Mouse (Mus musculus): ENCODE measurements at regions not wholly inside any gene's neighbourhood (a gene's known extent, or its start where the extent isn't known, plus 50 kb on each side); places are given as distances from the start of the nearest gene placed in this dataset.

- no peaks in the 10 kb centered on the region for H3K4me1 ChIP-seq (replicated peaks; ENCODE audit: low read depth, low read length)
- TF ChIP-seq POU5F1 (IDR thresholded peaks at IDR 0.05; ENCODE audit: borderline replicate concordance, low read length) = no peak
- TF ChIP-seq NANOG (IDR thresholded peaks at IDR 0.05; ENCODE audit: borderline replicate concordance, low read length) = no peak
- TF ChIP-seq CTCF (conservative IDR thresholded peaks at IDR 0.05; ENCODE audit: low read length) = no peak
- no peaks in the 10 kb centered on the region for H3K36me3 ChIP-seq (ENCODE audit: insufficient read depth, low read length)
- no peak overlapping the region for H3K4me3 ChIP-seq (replicated peaks; ENCODE audit: low read length)
- no peaks in the 10 kb centered on the region for H3K9me3 ChIP-seq (ENCODE audit: low read length)
- H3K27me3 ChIP-seq (ENCODE audit: insufficient read depth, low read length) = 0 out of 2 replicates have a peak, but pooled peaks cover 3% of the 10 kb centered on the region
These were observed 104.4 kb upstream of the Arglu1 start for GRCm38 (mm10) chr8:8794711-8795110.

- Histone ChIP-seq H3K4me3 (replicated peaks; ENCODE audit: low read length) (no peak overlapping the region), H3K9me3 (ENCODE audit: low read length) (peaks cover 9% of the 10 kb centered on the region; the same call in 1 of the 2 replicates), H3K4me1 (replicated peaks; ENCODE audit: low read depth, low read length) (peaks cover 5% of the 10 kb centered on the region), H3K27me3 (ENCODE audit: insufficient read depth, low read length) (peaks cover 12% of the 10 kb centered on the region; the same call in 1 of the 2 replicates), H3K36me3 (ENCODE audit: insufficient read depth, low read length) (no peaks in the 10 kb centered on the region)
- TF ChIP-seq NANOG (IDR thresholded peaks at IDR 0.05; ENCODE audit: borderline replicate concordance, low read length) (no peak), POU5F1 (IDR thresholded peaks at IDR 0.05; ENCODE audit: borderline replicate concordance, low read length) (no peak), CTCF (conservative IDR thresholded peaks at IDR 0.05; ENCODE audit: low read length) (no peak)
These were observed 89.6 kb upstream of the Arglu1 start for GRCm38 (mm10) chr8:8779931-8780330.

GRCm38 (mm10) chr8:8774496-8775015 is 84.2 kb upstream of the Arglu1 start:
- H3K36me3 ChIP-seq (ENCODE audit: insufficient read depth, low read length) = no peaks in the 10 kb centered on the region
- no peak for TF ChIP-seq CTCF (conservative IDR thresholded peaks at IDR 0.05; ENCODE audit: low read length)
- no peak for TF ChIP-seq POU5F1 (IDR thresholded peaks at IDR 0.05; ENCODE audit: borderline replicate concordance, low read length)
- no peak; the same call in 1 of the 2 replicates for TF ChIP-seq NANOG (IDR thresholded peaks at IDR 0.05; ENCODE audit: borderline replicate concordance, low read length)
- peaks cover 5% of the 10 kb centered on the region; the same call in 1 of the 2 replicates for H3K27me3 ChIP-seq (ENCODE audit: insufficient read depth, low read length)
- no peak overlapping the region for H3K4me3 ChIP-seq (replicated peaks; ENCODE audit: low read length)
- peaks cover 14% of the 10 kb centered on the region for H3K4me1 ChIP-seq (replicated peaks; ENCODE audit: low read depth, low read length)
- peaks cover 9% of the 10 kb centered on the region for H3K9me3 ChIP-seq (ENCODE audit: low read length)

GRCm38 (mm10) chr8:8772424-8772823 is 82.1 kb upstream of the Arglu1 start:
- peaks cover 14% of the 10 kb centered on the region for H3K4me1 ChIP-seq (replicated peaks; ENCODE audit: low read depth, low read length)
- peaks cover 10% of the 10 kb centered on the region; the same call in 1 of the 2 replicates for H3K27me3 ChIP-seq (ENCODE audit: insufficient read depth, low read length)
- TF ChIP-seq CTCF (conservative IDR thresholded peaks at IDR 0.05; ENCODE audit: low read length) (no peak), POU5F1 (IDR thresholded peaks at IDR 0.05; ENCODE audit: borderline replicate concordance, low read length) (no peak), NANOG (IDR thresholded peaks at IDR 0.05; ENCODE audit: borderline replicate concordance, low read length) (no peak)
- no peak overlapping the region for H3K4me3 ChIP-seq (replicated peaks; ENCODE audit: low read length)
- H3K9me3 ChIP-seq (ENCODE audit: low read length) = peaks cover 9% of the 10 kb centered on the region
- H3K36me3 ChIP-seq (ENCODE audit: insufficient read depth, low read length) = no peaks in the 10 kb centered on the region

GRCm38 (mm10) chr8:8770397-8770796 is 80.1 kb upstream of the Arglu1 start:
- H3K36me3 ChIP-seq (ENCODE audit: insufficient read depth, low read length) = no peaks in the 10 kb centered on the region
- H3K9me3 ChIP-seq (ENCODE audit: low read length) = peaks cover 4% of the 10 kb centered on the region
- H3K4me1 ChIP-seq (replicated peaks; ENCODE audit: low read depth, low read length) = peaks cover 13% of the 10 kb centered on the region
- no peak overlapping the region for H3K4me3 ChIP-seq (replicated peaks; ENCODE audit: low read length)
- no peak for TF ChIP-seq CTCF (conservative IDR thresholded peaks at IDR 0.05; ENCODE audit: low read length)
- no peak for TF ChIP-seq POU5F1 (IDR thresholded peaks at IDR 0.05; ENCODE audit: borderline replicate concordance, low read length)
- no peak for TF ChIP-seq NANOG (IDR thresholded peaks at IDR 0.05; ENCODE audit: borderline replicate concordance, low read length)
- H3K27me3 ChIP-seq (ENCODE audit: insufficient read depth, low read length) = peaks cover 10% of the 10 kb centered on the region

- Histone ChIP-seq H3K4me3 (replicated peaks; ENCODE audit: low read length) (no peak overlapping the region), H3K36me3 (ENCODE audit: insufficient read depth, low read length) (no peaks in the 10 kb centered on the region), H3K27me3 (ENCODE audit: insufficient read depth, low read length) (no peaks in the 10 kb centered on the region; the same call in none of the 2 replicates), H3K4me1 (replicated peaks; ENCODE audit: low read depth, low read length) (no peaks in the 10 kb centered on the region; the same call in 1 of the 2 replicates), H3K9me3 (ENCODE audit: low read length) (no peaks in the 10 kb centered on the region)
- TF ChIP-seq NANOG (IDR thresholded peaks at IDR 0.05; ENCODE audit: borderline replicate concordance, low read length) (no peak), CTCF (conservative IDR thresholded peaks at IDR 0.05; ENCODE audit: low read length) (no peak), POU5F1 (IDR thresholded peaks at IDR 0.05; ENCODE audit: borderline replicate concordance, low read length) (no peak)
These were observed 72.0 kb upstream of the Arglu1 start for GRCm38 (mm10) chr8:8762354-8762753.

- Histone ChIP-seq H3K9me3 (ENCODE audit: low read length) (no peaks in the 10 kb centered on the region), H3K36me3 (ENCODE audit: insufficient read depth, low read length) (no peaks in the 10 kb centered on the region), H3K4me1 (replicated peaks; ENCODE audit: low read depth, low read length) (no peaks in the 10 kb centered on the region; the same call in 1 of the 2 replicates), H3K27me3 (ENCODE audit: insufficient read depth, low read length) (peaks cover 11% of the 10 kb centered on the region; the same call in 1 of the 2 replicates), H3K4me3 (replicated peaks; ENCODE audit: low read length) (no peak overlapping the region)
- TF ChIP-seq POU5F1 (IDR thresholded peaks at IDR 0.05; ENCODE audit: borderline replicate concordance, low read length) (no peak), CTCF (conservative IDR thresholded peaks at IDR 0.05; ENCODE audit: low read length) (no peak), NANOG (IDR thresholded peaks at IDR 0.05; ENCODE audit: borderline replicate concordance, low read length) (no peak)
These were observed 68.0 kb upstream of the Arglu1 start for GRCm38 (mm10) chr8:8758283-8758682.

- TF ChIP-seq NANOG (IDR thresholded peaks at IDR 0.05; ENCODE audit: borderline replicate concordance, low read length) = no peak
- peaks cover 10% of the 10 kb centered on the region for H3K4me1 ChIP-seq (replicated peaks; ENCODE audit: low read depth, low read length)
- peak overlapping the region; percentile 56 for H3K4me3 ChIP-seq (replicated peaks; ENCODE audit: low read length)
- no peaks in the 10 kb centered on the region for H3K36me3 ChIP-seq (ENCODE audit: insufficient read depth, low read length)
- H3K27me3 ChIP-seq (ENCODE audit: insufficient read depth, low read length) = peaks cover 26% of the 10 kb centered on the region
- no peaks in the 10 kb centered on the region for H3K9me3 ChIP-seq (ENCODE audit: low read length)
These were observed 60.9 kb upstream of the Arglu1 start for GRCm38 (mm10) chr8:8751208-8751607.

- Histone ChIP-seq H3K4me1 (replicated peaks; ENCODE audit: low read depth, low read length) (peaks cover 23% of the 10 kb centered on the region), H3K4me3 (replicated peaks; ENCODE audit: low read length) (no peak overlapping the region), H3K36me3 (ENCODE audit: insufficient read depth, low read length) (no peaks in the 10 kb centered on the region), H3K9me3 (ENCODE audit: low read length) (no peaks in the 10 kb centered on the region), H3K27me3 (ENCODE audit: insufficient read depth, low read length) (peaks cover 10% of the 10 kb centered on the region)
- no peak for TF ChIP-seq POU5F1 (IDR thresholded peaks at IDR 0.05; ENCODE audit: borderline replicate concordance, low read length)
- TF ChIP-seq CTCF (conservative IDR thresholded peaks at IDR 0.05; ENCODE audit: low read length) = no peak
- no peak for TF ChIP-seq NANOG (IDR thresholded peaks at IDR 0.05; ENCODE audit: borderline replicate concordance, low read length)
These were observed 56.4 kb upstream of the Arglu1 start for GRCm38 (mm10) chr8:8746691-8747090.
